Mouse (Mus musculus) embryo, embryonic 11 days (tissue): ENCODE measurements at regions not wholly inside any gene's neighbourhood (a gene's known extent, or its start where the extent isn't known, plus 50 kb on each side); places are given as distances from the start of the nearest gene placed in this dataset.

Source experiments
- DNase-seq: peaks from one replicate; pipeline ENCODE4 v3.0.0-alpha.2; 2015

GRCm38 (mm10) chr8:26226612-26227528 is 107.5 kb downstream of the Gm45692 start:
- DNase-seq: peak; percentile 83

GRCm38 (mm10) chr8:26227529-26227895 is 108.2 kb downstream of the Gm45692 start:
- DNase-seq: no peak

GRCm38 (mm10) chr8:26229548-26229947 is 110.2 kb downstream of the Gm45692 start:
- DNase-seq: no peak

- DNase-seq: no peak
Observed at GRCm38 (mm10) chr8:26239075-26239474, 119.7 kb downstream of the Gm45692 start.

GRCm38 (mm10) chr8:26239604-26240003 is 120.3 kb downstream of the Gm45692 start:
- no peak for DNase-seq

GRCm38 (mm10) chr8:26243743-26244142 is 124.4 kb downstream of the Gm45692 start:
- DNase-seq: no peak

GRCm38 (mm10) chr8:26244308-26244707 is 125.0 kb downstream of the Gm45692 start:
- no peak for DNase-seq

- DNase-seq: peak; percentile 62
Observed at GRCm38 (mm10) chr8:26255191-26255669, 135.9 kb downstream of the Gm45692 start.

- DNase-seq: no peak
Observed at GRCm38 (mm10) chr8:26260294-26260693, 141.0 kb downstream of the Gm45692 start.

- no peak for DNase-seq
Observed at GRCm38 (mm10) chr8:26262536-26262935, 143.2 kb downstream of the Gm45692 start.

GRCm38 (mm10) chr8:26264869-26265321 is 145.6 kb downstream of the Gm45692 start:
- peak; percentile 47 for DNase-seq

GRCm38 (mm10) chr8:26265366-26265765 is 146.0 kb downstream of the Gm45692 start:
- DNase-seq: peak; percentile 56

GRCm38 (mm10) chr8:26266384-26266783 is 147.1 kb downstream of the Gm45692 start:
- peak; percentile 56 for DNase-seq

GRCm38 (mm10) chr8:26267569-26267968 is 148.2 kb downstream of the Gm45692 start:
- DNase-seq: no peak

- DNase-seq: no peak
Observed at GRCm38 (mm10) chr8:26268751-26269415, 149.5 kb downstream of the Gm45692 start.

GRCm38 (mm10) chr8:26272110-26272509 is 152.8 kb downstream of the Gm45692 start:
- DNase-seq: peak; percentile 61

GRCm38 (mm10) chr8:26272675-26273414 is 153.5 kb downstream of the Gm45692 start:
- DNase-seq: no peak

GRCm38 (mm10) chr8:26273415-26273760 is 154.1 kb downstream of the Gm45692 start:
- DNase-seq: peak; percentile 77

GRCm38 (mm10) chr8:26273792-26274191 is 154.5 kb downstream of the Gm45692 start:
- DNase-seq: no peak

GRCm38 (mm10) chr8:26274481-26274880 is 155.1 kb downstream of the Gm45692 start:
- DNase-seq: no peak

GRCm38 (mm10) chr8:26282156-26282935 is 163.0 kb downstream of the Gm45692 start:
- no peak for DNase-seq

GRCm38 (mm10) chr8:26283957-26284356 is 164.6 kb downstream of the Gm45692 start:
- DNase-seq: peak; percentile 66
